8 mouse cellular contexts compared by ENCODE assay signal in genomic region chr3:21938071-21938848, GRCm38 (mm10).
DNase-seq lines count a peak whose midpoint lies in the region; ATAC-seq and TF ChIP-seq lines count a peak whose summit lies in the region.

No protein-coding gene starts in this region.

- peaks cover 8% of the 10 kb centered on the region; the same call in 1 of the 2 replicates for H3K4me1 ChIP-seq in hindbrain, embryonic 11.5 days (replicated peaks; ENCODE audit: control insufficient read depth, insufficient read depth, low read length)
- H3K4me1 ChIP-seq in hindbrain, postnatal 0 days (ENCODE audit: insufficient read depth, low read length) = peaks cover 23% of the 10 kb centered on the region
- peaks cover 37% of the 10 kb centered on the region for H3K4me1 ChIP-seq in embryonic facial prominence, embryonic 15.5 days

- H3K9ac ChIP-seq in hindbrain, embryonic 11.5 days (ENCODE audit: low read depth, low read length) = no peak overlapping the region
- no peak overlapping the region for H3K9ac ChIP-seq in hindbrain, postnatal 0 days (replicated peaks; ENCODE audit: low read length)
- H3K9ac ChIP-seq in embryonic facial prominence, embryonic 15.5 days = no peak overlapping the region

- no peak overlapping the region for H3K4me2 ChIP-seq in hindbrain, embryonic 11.5 days (replicated peaks; ENCODE audit: low read depth, low read length)
- H3K4me2 ChIP-seq in hindbrain, postnatal 0 days (ENCODE audit: low read depth, low read length) = no peak overlapping the region
- H3K4me2 ChIP-seq in embryonic facial prominence, embryonic 15.5 days (replicated peaks) = no peak overlapping the region

- WGBS in hindbrain, embryonic 11.5 days = 55% methylated on average over 11 of the region's 11 CpGs
- 64% methylated on average over 11 of the region's 11 CpGs for WGBS in hindbrain, postnatal 0 days
- 31% methylated on average over 11 of the region's 11 CpGs for WGBS in embryonic facial prominence, embryonic 15.5 days

- no peak for TF ChIP-seq CTCF in hindbrain, postnatal 0 days (IDR thresholded peaks at IDR 0.05; ENCODE audit: low read depth)

- no peaks in the 10 kb centered on the region for H3K27me3 ChIP-seq in hindbrain, embryonic 11.5 days (ENCODE audit: control insufficient read depth, insufficient read depth, low read length)
- no peaks in the 10 kb centered on the region for H3K27me3 ChIP-seq in hindbrain, postnatal 0 days (ENCODE audit: insufficient read depth, low read length)
- no peaks in the 10 kb centered on the region for H3K27me3 ChIP-seq in embryonic facial prominence, embryonic 15.5 days

- peak; percentile 5 for DNase-seq in hindbrain, embryonic 11.5 days (ENCODE audit: low spot score)
- DNase-seq in hindbrain, postnatal 0 days (ENCODE audit: low spot score) = no peak
- peak; percentile 43 for DNase-seq in adrenal gland, adult 8-10 months
- DNase-seq in kidney, postnatal 36 days = peak; percentile 58 to 65
- peak; percentile 66 for DNase-seq in skeletal muscle tissue, adult 2 months (ENCODE audit: low read depth, low spot score)
- no peak for DNase-seq in spleen, postnatal 4 days (ENCODE audit: low spot score in 2 of 2)
- DNase-seq in testis, postnatal 10 days (ENCODE audit: low spot score) = no peak

- no peaks in the 10 kb centered on the region for H3K9me3 ChIP-seq in hindbrain, embryonic 11.5 days (ENCODE audit: control insufficient read depth, low read length)
- H3K9me3 ChIP-seq in hindbrain, postnatal 0 days (ENCODE audit: low read length) = no peaks in the 10 kb centered on the region
- H3K9me3 ChIP-seq in embryonic facial prominence, embryonic 15.5 days (replicated peaks) = no peaks in the 10 kb centered on the region

- ATAC-seq in hindbrain, embryonic 11.5 days (ENCODE audit: low FRiP score) = no peak
- ATAC-seq in hindbrain, postnatal 0 days = no peak
- ATAC-seq in embryonic facial prominence, embryonic 15.5 days (ENCODE audit: insufficient number of reproducible peaks, low FRiP score, low TSS enrichment, low read depth) = no peak

- no peak overlapping the region for H3K27ac ChIP-seq in hindbrain, embryonic 11.5 days (ENCODE audit: low read depth, low read length)
- no peak overlapping the region for H3K27ac ChIP-seq in hindbrain, postnatal 0 days
- peak overlapping the region; percentile 81 for H3K27ac ChIP-seq in embryonic facial prominence, embryonic 15.5 days (replicated peaks)

- H3K4me3 ChIP-seq in hindbrain, embryonic 11.5 days (ENCODE audit: low read depth, low read length) = no peak overlapping the region
- H3K4me3 ChIP-seq in hindbrain, postnatal 0 days (ENCODE audit: low read length) = no peak overlapping the region
- no peak overlapping the region for H3K4me3 ChIP-seq in embryonic facial prominence, embryonic 15.5 days (replicated peaks)

- H3K36me3 ChIP-seq in hindbrain, embryonic 11.5 days (ENCODE audit: control insufficient read depth, insufficient read depth, low read length) = no peaks in the 10 kb centered on the region
- H3K36me3 ChIP-seq in hindbrain, postnatal 0 days (ENCODE audit: insufficient read depth, low read length) = no peaks in the 10 kb centered on the region
- H3K36me3 ChIP-seq in embryonic facial prominence, embryonic 15.5 days = no peaks in the 10 kb centered on the region

Comparison
In these comparisons a context has a peak if more than half of its experiments do, and no peak if none do; other contexts are left out.
1. DNase-seq: peak in hindbrain, embryonic 11.5 days (single experiment), adrenal gland, adult 8-10 months (single experiment), kidney, postnatal 36 days (2 of 2) and skeletal muscle tissue, adult 2 months (single experiment); none in hindbrain, postnatal 0 days (single experiment), spleen, postnatal 4 days (0 of 2) and testis, postnatal 10 days (single experiment).